Mouse (Mus musculus) spleen, adult 18-20 months (tissue): ENCODE measurements around the gene Zfp609.

Experiments used
- DNase-seq, 2 experiments: peaks; one replicate each; pipeline ENCODE4 v3.0.0; 2022; ENCODE audit warnings: mixed read lengths in 2 of 2

Gene Zfp609

DNA sequence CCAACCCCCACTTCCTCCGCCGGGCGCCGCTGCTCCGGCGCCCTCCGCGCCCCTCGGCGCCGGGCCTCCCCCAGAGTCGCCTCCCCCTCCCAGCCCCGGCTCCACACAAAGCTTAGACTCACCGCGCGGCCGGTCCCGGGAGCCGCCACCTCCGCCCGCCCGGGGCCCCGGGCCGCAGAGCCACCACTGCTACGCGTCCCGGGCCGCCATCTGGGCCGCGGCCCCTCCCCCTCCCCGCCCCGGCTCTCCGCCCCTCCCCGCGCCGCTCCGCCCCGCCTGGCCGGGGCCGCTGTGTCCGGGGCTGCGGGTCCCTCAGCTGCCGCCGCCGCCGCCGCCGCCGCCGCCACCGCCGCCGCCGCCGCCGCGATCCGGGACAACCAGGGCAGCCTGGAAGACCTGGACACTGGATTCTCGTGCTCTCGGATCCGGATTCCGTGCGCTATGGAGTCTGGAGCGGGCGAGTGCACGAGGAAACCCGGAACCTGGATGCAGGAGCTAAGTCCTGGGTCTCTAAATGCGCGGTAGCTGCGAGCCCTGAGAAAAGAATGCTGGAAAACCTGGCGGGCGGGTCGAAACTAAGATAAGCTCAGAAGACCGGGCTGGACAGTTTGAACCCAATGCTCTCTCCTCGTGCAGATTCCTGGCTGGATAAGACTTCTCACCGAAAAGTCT lies at the start of gene Zfp609:
TSS of gene Zfp609 (minus strand) at position 221 of the 672 bp plus-strand sequence.
- peak; percentile 64 to 84 for DNase-seq

DNA sequence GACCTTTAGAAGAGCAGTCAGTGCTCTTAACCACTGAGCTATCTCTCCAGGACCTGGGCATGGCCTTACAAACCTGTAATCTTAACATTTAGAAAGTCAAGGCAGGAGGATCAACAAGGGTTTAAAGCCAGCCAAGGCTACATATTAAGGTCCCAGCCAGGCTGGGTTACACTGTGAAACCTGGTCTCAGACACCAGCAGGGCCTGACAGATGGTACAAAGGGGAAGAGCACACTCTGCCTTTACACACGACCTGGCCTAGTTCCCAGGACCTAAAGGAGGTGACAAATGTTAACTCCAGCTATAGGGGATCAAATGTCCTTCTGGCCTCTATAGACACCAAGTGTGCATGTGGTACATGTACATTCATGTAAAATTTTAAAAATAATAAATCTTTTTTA lies 32.3 kb upstream of the Zfp609 start:
- DNase-seq, result no peak

GRCm38 (mm10) chr9:65850203-65850602 lies 22.8 kb upstream of the Zfp609 start:
- no peak for DNase-seq

GRCm38 (mm10) chr9:65848154-65848553 lies 20.8 kb upstream of the Zfp609 start:
- no peak for DNase-seq

DNA sequence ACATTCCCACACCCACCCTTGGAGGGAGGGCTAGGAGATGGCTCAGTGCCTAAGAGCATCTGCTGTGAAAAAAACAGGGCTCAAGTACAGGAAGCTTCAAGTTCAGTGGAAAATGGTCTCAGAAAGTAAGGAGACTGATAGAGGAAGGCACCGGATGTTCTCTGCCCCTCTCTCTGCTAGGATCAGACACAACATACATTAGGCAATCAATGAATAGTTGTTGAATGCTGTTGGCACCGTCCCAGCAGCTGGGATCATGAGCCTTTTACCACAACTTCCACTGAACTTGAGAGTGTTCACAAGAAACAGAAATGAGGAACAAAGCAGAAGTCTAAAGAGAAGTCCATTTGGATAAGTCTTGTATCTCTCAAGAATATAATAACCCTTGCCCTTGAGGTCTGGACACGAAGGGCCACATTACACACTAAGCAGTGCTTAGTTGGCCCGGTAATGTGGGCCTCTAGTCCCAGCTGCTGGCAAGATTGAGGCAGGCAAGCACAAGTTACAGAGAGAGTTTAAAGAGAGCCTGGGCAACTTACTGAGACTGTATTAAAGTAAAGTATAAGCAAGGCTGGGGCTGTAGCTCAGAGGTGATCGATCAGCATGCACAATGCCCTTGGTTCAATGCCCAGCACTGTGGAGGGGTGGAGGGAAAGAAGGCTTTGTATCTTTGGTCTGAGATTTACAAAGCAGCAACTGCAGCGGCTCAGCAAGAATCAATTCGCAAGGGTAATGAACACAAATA lies 17.2 kb upstream of the Zfp609 start:
- DNase-seq, result peak in 1 of 2 experiments; percentile 11

DNA sequence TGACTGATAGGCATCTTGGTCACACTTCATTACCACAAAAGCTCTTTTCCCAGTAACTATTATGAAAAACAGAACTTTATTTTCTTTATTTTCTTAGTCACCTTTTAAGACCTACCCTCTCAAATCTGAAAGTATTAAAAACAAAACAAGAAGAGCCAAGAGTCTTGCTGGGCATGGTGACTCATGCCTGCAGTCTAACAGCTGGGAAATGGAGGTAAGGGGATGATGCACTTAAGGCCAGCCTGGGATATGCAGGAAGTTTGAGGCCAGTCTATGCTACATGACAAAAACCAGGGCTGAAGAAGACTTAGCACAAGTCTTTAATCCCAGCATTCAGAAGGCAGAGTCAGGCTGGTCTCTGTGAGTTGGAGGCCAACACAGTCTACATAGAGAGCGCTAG lies 12.5 kb upstream of the Zfp609 start:
- DNase-seq, result no peak

- no peak for DNase-seq
Measured at GRCm38 (mm10) chr9:65836916-65837315, 9.6 kb upstream of the Zfp609 start.

DNA sequence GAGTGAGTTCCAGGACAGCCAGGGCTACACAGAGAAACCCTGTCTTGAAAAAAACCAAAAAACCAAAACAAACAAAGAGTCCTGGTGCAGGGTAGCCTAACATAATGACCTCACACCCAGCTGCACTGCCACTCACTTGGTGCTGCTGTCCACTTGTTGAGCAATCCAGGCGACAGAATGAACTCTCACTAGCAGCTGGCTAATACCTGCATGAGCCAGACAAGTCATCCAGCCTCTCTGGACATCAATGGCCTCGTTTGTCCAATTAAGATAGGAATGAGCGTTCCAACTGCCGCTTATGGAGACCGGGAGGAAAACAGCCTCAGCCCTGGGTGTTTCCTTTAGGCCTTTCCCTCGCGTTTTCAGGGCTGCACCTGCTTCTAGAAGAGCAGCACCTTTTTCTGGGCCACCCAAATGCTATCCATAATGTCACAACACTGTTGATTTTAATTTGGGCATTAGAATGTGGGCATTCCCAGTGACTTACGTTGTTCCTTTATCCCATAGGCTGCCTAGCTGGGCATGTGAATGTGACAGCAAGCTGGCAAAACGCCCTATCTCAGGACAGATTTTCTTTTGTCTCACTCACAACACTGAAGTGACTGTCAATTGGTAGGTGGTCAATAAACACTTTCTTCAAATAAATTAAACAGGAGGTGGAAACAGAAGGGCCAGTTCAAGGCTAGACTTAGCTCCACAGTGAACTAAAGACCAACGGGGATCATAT lies 7.4 kb upstream of the Zfp609 start:
- no peak for DNase-seq

DNA sequence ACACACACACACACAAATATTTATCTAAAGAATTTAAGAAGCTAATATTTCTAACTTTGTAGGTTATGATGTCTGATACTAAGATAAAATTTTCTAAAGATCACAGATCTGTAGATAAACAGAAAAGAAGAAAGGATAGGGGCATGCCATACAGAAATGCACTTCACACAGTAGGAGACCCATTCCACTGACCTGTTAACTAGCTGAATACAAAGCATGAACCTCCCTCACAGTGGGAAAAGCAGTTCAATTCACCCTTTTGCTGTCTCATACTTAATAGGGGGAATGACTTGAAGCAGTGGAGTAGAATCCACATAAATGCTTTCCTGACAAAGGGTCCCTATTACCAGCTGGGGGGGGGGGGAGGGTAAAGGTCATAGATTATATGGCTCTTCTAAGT lies 6.3 kb upstream of the Zfp609 start:
- DNase-seq, result no peak

DNA sequence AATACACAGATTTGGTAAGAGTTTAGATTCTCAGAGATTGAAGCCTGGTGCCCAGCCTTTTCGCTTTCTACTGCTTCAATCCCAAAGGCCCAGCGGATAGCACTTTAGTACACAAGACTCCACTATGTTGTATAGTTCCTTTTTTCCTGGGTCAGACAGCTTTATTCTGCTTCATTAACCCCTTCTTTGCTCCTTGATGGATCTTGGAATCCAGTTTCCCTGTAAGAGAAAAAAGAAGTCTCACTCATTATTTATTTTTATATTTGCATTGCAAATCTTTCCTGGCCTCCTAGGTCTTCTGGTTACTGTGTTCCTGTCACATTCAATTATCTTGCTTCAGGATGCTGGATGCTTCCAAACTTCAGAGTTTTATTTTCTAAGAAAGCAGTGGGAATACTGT lies 5.9 kb upstream of the Zfp609 start:
- DNase-seq, result no peak

GRCm38 (mm10) chr9:65832041-65832440 lies 4.7 kb upstream of the Zfp609 start:
- no peak for DNase-seq

GRCm38 (mm10) chr9:65831164-65831563 lies 3.8 kb upstream of the Zfp609 start:
- no peak for DNase-seq

GRCm38 (mm10) chr9:65830255-65830654 lies 2.9 kb upstream of the Zfp609 start:
- DNase-seq, result no peak

DNA sequence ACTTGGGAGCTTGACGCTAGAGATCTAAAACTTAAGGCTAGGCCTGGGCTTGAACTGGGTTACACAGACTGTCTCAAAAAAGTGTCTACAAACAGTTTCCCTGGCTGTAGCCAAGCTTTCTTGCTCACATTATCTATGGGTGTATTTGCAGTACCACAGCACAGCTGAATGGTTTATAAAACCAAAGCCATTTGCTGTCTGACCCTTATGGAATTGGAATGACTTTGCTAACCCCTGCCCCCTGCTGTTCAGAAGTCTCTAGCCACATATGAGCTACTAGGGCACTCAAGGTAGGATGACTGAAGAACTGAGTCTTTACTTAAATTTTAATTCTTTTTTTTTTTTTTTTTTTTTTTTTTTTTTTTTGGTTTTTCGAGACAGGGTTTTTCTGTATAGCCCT lies 2.0 kb upstream of the Zfp609 start:
- DNase-seq, result peak in 1 of 2 experiments; percentile 53

DNA sequence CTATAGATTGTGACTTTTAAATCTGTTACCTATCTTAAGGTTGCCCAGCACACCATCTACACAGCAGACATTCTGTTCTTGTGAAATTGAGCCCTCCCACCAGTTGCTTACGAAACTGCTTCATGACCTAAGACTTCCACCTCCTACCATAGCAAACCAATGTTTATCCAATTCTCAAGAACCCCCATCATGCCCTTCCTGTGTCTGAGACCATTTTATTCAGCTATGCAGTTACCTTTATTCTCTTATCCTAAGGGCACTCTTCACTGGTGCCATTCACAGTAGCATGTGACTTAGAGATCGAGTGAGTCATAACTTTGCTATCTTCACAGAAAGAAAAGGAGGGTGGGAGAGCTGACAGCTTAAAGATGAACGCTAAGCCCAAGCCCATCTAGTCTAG lies 1.1 kb upstream of the Zfp609 start:
- DNase-seq, result no peak

- DNase-seq, result no peak
Measured at GRCm38 (mm10) chr9:65828016-65828403, 646 bp upstream of the Zfp609 start.

DNA sequence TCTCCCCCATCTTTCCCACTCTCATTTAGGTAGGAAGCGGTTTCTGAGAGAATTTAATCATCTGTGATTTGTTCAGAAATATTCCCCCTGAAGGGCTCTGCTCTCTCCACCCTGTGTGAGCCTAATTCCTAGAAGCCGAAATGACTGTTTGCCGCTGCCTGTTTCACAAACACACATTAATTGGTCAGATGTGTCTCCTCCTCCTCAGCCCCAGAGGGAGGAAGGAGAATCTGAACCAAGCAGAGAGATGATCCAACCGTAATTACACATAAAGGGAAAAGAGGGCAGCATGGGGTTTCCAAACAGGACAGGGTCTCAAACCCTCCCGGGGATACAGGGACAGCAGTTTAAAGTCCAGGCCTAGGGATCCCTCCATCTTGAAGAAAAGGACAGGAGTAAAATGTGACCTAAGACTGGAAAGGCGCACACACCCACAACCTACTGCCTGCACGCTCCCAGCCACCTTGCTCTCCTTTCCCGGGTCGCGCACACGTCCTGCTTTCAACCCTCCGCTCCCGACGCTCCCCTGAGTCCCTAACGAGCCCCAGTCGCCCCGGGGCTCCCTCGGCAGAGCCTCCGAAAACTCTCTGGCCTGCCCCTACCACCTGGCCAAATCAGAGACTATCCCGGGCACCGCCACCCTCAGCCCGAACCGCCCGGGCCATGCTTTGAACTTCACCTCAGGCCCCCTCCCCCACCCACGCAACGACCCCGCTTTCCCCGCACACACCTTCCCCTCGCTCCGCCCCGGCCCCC lies 598 bp downstream of the Zfp609 start:
- peak; percentile 27 to 46 for DNase-seq

DNA sequence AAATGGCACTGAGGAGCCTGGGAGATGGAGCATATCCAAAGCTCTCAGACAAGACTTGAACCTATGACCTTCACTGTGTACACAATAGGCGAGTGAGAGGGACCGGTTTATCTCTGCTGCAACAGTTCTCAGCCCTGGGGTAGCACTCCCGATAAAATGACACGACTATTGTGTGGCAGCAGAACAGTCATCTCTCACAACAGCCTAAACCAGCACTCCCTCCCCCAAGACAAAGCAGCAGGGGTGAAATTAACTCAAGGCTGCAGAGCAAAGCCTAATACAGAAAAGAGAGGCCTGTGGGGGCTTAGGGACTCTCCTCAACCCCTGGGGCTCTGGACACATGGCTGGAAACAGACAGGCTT lies 1.2 kb downstream of the Zfp609 start:
- no peak for DNase-seq

DNA sequence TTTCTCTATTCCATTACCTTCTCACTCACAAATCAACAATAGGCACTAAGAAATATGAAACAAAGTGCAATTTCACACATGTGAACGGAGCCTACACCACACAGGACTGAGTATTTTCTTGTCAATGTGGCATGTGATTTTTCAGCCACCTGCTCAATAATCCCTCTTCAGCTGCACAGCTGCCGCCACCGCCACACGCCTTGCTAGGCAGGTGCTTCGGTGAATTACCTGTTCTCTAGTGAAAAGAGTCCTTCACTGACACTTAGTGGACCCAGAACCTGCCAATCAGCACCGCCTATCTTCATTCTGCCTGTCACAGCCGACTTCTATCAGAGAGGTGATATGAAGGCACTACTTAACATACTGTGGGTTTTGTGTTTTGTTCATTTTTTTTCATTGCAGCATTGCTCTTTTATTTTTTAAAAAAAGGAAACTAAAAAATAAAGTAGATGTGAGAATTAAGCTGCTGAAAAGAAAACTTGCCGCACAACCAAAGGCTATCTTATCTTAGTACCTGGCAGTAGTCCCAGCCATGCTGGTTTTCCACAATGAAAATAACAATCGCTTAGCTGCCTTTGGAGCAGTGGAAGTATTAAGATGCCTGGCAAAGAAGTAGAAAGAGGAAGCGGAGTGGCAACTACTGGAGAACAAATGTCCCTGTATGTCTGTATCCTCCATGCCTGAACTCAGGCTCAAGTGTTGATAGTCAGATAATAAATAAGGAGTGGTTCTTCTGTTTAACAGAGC lies 3.5 kb downstream of the Zfp609 start:
- no peak for DNase-seq

GRCm38 (mm10) chr9:65822011-65822410 lies 5.4 kb downstream of the Zfp609 start:
- no peak for DNase-seq

DNA sequence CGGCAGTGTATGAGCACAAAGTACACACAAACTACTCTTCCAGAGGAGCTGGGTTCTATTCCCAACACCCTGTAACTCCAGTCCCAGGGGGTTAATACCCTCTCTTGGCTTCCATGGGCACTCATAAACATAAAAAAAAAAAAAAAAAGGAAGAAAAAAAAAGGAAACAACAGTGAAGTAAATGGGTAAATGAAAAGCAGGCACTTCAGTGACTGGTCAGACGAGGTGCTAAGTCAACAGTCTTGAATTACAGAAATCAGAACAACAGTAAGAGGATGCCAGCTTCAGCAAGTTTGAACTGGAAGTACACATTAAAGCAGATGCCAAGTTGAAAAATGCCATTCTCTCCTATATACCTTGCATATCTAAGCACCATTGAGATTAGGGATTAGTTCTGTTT lies 7.1 kb downstream of the Zfp609 start:
- DNase-seq, result no peak

DNA sequence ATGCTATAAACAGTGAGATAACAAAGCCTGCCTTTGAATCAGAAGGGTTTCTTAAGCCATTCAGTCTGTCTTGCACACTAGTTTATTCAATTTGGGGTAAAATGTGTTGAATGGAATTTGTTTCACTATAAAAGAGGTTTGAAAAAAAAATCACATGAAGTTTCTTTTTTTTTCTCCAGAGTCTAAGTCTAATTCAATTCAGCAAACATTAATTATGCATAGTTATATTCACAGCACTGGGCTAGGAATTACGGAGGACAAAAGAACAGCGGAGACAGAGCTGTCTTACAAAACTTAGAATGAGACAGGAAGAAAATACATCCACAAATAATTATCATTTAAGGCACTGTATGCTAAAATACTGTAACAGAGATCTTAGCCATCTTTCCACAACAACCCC lies 9.0 kb downstream of the Zfp609 start:
- DNase-seq, result no peak

- no peak for DNase-seq
Measured at GRCm38 (mm10) chr9:65812841-65813240, 14.5 kb downstream of the Zfp609 start.
